Mouse (Mus musculus) bone marrow macrophage, adult 2 months (primary cell): ENCODE results near the gene Apol6.

Experiments used
- CTCF ChIP-seq: IDR thresholded peaks from 2 replicates; pipeline ENCODE4 v1.5.1; 2012; ENCODE audit warnings: low read depth, mild to moderate bottlenecking, low read length, moderate library complexity
- POLR2A ChIP-seq: IDR thresholded peaks from 2 replicates; pipeline ENCODE4 v1.6.1; 2012; ENCODE audit warnings: mild to moderate bottlenecking, low read depth, low read length, borderline replicate concordance

GRCm38 (mm10) chr15:77039211-77039700 lies 5.3 kb upstream of the Apol6 start:
- TF ChIP-seq CTCF (no peak), POLR2A (no peak)
